Mouse (Mus musculus) bone marrow, adult 2 months (tissue): ENCODE results near the gene Calcoco2.

Experiments used
- CTCF ChIP-seq: fragments of 200-500 bp; IDR thresholded peaks from 2 replicates; pipeline ENCODE4 v1.5.1; 2011; ENCODE audit warnings: low read length, control low read depth; ENCODE audit not compliant: control insufficient read depth, insufficient read depth
- POLR2A ChIP-seq: fragments of 200-500 bp; IDR thresholded peaks from 2 replicates; pipeline ENCODE4 v1.6.1; 2011; ENCODE audit warnings: low read depth, mild to moderate bottlenecking, control low read depth, low read length, borderline replicate concordance; ENCODE audit not compliant: control insufficient read depth

- TF ChIP-seq POLR2A (no peak), CTCF (no peak)
Measured at GRCm38 (mm10) chr11:96119401-96119800, 7.6 kb upstream of the Calcoco2 start.
